Mouse (Mus musculus) kidney, postnatal 14 days (tissue): ENCODE measurements at regions not wholly inside any gene's neighbourhood (a gene's known extent, or its start where the extent isn't known, plus 50 kb on each side); places are given as distances from the start of the nearest gene placed in this dataset.

ENCODE experiments used
- DNase-seq: peaks from one replicate; pipeline ENCODE4 v3.0.0; 2022; ENCODE audit warnings: mixed read lengths

- no peak for DNase-seq
Measured at GRCm38 (mm10) chr9:34143131-34143795, 342.4 kb upstream of the Kirrel3 start.

- DNase-seq, result no peak
Measured at GRCm38 (mm10) chr9:34155240-34156019, 330.3 kb upstream of the Kirrel3 start.

DNA sequence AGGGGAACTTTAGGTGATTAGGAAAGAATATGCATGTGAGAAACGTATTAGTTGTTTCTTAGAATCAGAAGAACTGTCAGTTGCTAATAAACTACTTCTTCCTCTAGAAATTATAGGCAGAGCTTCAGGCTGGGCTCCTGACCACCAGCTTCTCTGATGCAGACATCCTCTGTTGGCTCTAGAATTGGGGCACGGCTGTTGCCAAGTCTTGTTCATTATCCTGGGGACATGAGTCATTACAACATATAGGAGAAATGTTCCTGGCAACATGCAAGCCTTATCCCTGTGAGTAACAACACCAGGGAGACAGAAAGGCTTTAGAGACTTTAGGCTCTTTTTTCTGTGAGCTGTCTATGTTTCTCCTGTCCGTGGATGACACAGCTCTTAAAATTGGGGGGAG is 329.1 kb upstream of the Kirrel3 start:
- no peak for DNase-seq

DNA sequence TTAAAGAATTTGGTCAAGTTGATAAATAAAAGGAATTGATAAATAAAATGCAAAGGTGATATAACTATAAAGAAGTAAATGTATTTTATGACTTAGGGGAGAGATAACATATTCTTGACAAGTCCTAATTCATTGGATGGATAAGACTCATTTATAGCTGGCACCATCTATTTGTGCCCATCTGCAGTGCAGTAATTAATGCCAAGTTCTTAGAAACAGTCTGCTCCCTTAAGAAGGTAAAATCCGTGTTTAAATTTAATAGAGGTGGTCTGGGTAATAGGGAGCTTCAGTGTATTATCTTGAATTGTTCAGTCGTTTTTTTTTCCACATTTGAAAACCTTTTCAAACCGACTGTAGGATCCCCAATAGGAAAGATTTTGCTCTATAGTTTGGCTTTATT is 324.6 kb upstream of the Kirrel3 start:
- DNase-seq, result no peak

DNA sequence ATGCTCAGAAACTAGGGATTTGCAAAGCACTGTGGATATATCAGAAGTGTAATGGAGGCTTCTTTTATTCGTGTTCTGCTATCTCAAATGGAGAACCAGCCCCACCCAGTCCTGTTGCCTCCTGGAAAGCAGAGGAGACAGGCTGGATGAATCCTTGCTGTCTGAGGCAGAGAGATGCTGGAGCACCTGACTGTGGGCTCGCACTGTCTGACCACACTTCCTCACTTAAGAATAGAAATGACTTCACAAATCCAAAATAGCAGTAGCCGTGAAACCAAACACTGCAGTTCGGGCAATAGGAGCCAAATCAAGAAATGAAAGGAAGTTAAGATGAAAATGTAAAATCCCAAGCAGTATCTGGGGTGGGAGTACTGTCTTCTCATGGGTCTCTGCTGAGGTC is 299.4 kb upstream of the Kirrel3 start:
- no peak for DNase-seq

DNA sequence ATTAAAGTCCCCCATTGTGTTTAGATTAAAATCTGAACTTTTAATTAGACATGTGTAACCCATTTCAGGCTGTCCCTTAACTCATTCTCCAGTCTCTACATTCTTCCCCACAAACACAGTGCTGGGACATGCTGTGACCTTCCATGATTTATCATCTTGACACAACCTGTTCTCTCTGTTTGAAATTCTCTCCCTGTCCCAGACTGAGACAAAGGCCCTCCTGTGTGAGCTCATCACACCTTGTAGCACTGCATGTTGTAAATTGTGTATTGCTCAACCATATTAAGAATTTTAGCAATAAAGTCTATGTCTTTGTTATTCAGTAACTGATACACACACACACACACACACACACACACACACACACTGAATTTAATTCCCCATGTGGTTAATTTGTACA is 293.2 kb upstream of the Kirrel3 start:
- no peak for DNase-seq

DNA sequence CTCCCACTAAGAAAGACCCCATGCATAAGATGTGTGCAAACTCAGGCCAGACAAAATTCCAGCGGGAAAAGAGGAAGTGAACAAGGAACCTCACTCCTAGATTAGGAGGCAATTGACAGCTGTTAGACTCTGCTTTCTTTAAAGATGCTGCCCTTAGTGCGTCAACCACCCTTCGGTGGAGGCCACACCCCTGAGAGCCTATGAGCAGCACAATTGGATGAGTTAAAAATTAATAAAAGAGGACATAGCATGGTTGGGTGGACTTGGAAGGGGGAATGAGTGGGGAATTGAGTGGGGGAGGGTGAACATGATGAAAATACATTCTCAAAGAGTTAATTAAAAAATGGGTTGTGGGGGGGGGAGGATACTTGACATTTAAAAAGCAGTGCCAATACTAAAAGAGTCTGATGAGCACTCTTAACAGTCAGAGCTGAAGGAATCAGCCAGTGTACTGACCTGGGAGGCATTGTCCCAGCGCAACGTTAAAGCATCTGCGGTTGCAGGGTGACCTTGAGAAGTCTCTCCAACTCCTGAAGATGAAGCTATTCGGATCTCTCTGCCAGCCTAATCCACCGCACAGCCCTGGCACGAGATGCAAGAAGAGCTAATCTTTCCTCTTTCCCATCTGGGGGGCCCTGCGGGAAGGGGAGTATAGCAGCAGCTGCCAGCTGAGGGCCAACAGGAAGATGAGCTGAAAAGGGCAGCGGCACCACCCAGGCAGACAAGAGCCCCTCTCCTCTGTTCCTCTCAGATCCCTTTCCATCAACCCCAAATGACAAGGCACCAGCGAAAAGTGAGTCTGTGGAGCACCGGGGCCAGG is 283.4 kb upstream of the Kirrel3 start:
- no peak for DNase-seq

- DNase-seq, result no peak
Measured at GRCm38 (mm10) chr9:34202942-34203551, 282.6 kb upstream of the Kirrel3 start.

- no peak for DNase-seq
Measured at GRCm38 (mm10) chr9:34203624-34204365, 281.9 kb upstream of the Kirrel3 start.

- DNase-seq, result no peak
Measured at GRCm38 (mm10) chr9:34204479-34204878, 281.2 kb upstream of the Kirrel3 start.

DNA sequence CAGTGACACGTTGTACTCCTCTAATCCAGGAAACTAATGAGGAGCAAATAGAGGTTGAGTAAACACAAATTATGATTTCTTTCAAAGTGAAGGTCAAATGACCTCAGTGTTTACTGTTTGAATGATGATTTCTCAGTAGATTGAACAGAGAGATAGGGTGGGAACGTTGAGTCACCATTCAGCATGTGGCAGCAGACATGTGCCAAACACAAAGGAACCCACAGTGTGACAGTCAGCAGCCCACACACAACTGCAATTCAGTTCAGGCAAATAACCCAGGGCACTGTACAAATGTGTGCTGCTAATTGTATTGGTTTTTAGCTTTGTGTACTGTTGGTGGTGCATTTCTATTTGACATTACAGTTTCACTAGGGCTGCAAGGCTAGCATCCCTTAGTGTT is 254.1 kb upstream of the Kirrel3 start:
- DNase-seq, result no peak

- no peak for DNase-seq
Measured at GRCm38 (mm10) chr9:34234734-34235133, 251.0 kb upstream of the Kirrel3 start.

DNA sequence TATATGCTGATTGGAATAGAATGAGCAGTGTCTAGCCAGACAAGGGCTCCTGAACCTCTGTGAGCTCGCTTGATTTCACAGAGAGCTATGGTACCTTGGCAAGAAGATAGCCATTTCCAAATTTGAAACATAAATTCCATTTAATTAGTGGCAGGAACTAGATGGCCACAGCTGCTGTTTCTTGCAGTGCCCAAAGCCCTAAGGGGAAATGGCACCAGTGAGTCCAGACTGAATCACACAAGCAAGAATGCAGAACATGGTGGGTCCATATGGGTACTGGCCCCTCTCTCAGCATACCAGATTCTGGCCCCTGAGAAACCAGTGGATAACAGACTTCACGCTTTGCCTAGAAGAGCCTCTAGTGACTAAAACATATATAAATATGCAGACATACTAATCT is 246.2 kb upstream of the Kirrel3 start:
- DNase-seq, result no peak

DNA sequence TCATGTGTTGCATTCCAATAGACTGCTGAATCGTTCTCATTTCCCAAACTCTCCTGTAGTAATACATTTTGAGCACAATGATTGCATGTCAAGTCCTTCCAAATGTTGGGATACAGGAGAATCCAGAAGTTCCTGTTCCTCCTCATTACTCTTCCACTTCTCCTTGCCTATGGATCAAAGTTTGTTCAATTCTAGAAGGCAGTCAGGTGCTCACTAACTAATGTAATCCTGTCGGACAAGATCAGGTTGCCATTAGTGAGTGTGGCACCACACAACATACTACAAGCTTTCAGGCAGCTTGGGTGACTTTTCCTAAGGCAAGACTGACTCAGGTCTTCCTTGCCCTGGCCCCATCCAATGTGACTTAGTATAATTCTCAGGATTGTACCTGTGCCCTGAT is 242.0 kb upstream of the Kirrel3 start:
- DNase-seq, result no peak

DNA sequence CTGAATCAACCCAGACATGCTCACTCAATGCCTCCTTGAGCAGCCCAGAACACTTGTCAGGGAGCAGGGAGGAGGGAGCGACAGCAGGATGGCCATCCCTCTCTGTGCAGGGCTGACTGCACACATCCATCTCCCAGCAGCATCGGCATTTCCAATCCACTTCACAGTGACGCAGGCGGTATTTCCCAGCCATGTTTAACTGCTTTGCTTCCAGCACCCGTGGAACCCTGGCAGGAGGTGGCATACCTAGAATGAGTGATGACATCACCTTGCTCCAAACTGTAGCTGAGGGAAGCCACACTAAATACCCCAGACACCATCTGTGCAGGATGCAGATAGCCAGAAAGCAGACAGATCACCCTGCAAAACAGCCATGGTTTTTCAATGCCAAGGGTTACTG is 241.1 kb upstream of the Kirrel3 start:
- DNase-seq, result no peak

DNA sequence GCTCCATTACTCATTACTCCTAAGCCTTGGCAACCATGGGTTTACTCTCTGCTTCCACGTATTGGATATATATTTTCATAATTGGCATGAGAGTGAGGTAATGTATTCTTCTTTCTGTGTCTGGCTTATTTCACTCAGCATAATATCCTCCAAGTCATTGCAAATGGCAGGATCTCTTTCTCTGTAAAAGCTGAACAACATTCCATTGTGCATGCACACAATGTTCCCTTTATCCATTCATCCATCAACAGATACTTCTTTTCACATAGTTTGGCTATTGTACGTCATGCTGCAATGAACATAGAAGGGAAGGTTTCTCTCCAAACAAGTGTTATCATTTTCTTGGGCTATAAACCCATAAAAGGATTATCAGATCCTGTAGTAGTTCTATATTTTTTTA is 232.9 kb upstream of the Kirrel3 start:
- no peak for DNase-seq

DNA sequence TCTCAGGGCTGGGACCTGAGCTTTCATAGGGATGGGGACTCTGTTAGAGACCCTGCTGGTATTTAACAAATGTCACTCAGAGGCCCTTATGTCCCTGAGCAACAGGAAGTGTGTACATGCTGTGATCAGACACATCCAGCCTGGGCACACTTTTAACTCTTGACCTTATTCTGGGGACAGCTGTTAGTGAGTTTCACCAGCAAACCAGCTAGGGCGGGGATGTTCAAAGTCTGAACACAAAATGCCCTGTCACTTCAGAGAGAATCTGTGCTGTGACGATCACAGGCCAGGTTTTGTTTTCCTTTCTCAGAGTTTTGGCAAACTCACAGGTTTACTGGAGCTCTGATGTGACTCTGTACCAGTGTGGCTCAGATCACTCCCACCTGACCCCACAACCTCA is 227.2 kb upstream of the Kirrel3 start:
- no peak for DNase-seq

- DNase-seq, result no peak
Measured at GRCm38 (mm10) chr9:34278068-34278467, 207.6 kb upstream of the Kirrel3 start.

DNA sequence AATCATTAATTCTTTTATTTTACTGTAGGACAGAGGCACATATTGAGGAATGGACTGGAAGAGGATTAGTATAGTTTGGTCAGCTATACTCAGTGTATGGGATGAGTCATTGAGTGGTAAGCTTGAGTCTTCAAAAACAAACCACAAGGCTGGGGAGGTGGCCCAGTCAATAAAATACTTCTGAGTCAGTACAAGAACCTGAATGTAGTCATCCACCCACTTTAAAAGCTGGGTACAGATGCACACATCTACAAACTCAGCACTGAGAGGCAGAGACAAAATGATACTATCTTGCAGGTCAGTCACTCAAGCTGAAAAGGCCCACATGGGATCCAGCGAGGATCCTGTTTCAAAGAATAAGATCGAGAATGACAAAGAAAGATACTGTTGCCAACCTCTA is 206.3 kb upstream of the Kirrel3 start:
- DNase-seq, result no peak

DNA sequence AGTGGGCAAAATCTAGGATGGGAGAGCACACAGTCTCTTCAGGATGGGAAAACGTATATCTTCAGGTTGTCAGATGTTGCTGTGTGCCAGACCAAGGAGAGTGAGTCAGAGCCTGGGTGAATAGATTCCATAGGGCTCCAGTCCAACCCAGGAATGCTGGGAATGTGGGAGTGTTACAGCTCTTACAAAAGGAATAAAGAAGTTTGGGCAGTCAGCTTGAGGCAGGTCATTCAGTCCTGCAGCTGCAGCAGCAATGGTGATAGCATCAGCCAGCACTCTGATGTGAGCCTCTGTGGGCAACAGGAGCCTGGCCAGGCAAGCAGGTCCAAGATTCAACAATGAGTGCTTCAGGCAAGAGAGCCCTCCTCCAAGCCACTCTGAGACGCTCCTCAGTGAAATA is 205.8 kb upstream of the Kirrel3 start:
- peak; percentile 28 for DNase-seq

DNA sequence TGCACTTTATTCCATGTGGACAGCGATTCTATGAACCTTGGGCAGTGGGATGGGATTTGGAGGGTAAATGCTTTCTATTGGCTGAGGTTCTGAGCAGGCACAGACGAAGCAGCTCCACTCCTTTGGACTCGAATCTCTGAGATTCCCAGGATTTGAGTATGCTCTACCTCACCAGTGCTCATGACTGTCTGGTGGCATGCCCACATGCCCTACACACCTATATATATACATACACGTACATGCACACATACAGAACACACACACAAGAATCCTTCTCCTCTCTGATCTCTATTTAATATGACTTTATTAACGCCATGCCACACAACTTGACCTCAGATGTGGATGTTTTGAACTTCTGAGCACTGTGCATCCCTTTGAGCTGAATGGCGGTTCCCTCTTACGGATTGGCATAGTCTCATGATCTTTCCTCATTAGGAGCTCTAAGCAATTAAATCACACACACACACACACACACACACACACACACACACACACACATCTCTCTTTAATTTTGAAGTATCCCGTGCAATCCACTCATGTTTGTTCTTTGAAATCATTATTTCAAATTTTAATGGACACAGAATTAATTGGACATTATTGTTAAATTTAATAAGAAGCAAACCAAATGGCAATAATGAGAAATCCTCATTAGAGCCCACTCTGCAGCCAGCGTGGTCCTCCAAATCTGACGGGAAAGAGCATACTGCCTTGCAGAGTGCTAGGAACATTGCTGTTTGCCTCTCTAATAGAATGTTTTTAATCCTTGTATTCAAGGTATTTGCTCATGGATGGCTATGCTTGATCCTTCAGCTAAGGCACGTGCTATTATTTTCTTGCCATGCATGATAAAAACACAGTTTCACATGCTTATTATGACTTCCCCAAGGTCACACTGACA is 205.1 kb upstream of the Kirrel3 start:
- no peak for DNase-seq

- no peak for DNase-seq
Measured at GRCm38 (mm10) chr9:34323571-34323970, 162.1 kb upstream of the Kirrel3 start.
